Mouse (Mus musculus) limb, embryonic 14.5 days (tissue): Measurements from ENCODE around the gene Slk. TPM values are rescaled to one million over a fixed set of nuclear protein-coding genes. Genes with fewer than 3 reads are reported as not detected.

Source experiments
- ATAC-seq: fragments of 200-750 bp; cut with Nextera tagmentation; 2 replicates; pipeline ENCODE4 v1.8.0; 2017; ENCODE audit warnings: low read depth, moderate number of reproducible peaks, moderate TSS enrichment; ENCODE audit not compliant: low FRiP score
- DNase-seq: peaks from one replicate; pipeline ENCODE4 v3.0.0-alpha.2; 2015; ENCODE audit warnings: low spot score
- H3K27ac ChIP-seq: fragments of 300-500 bp; sonication (generic); replicated peaks from 2 replicates; pipeline ENCODE4 v1.5.1; 2014; ENCODE audit warnings: low read depth, mild to moderate bottlenecking, low read length, moderate library complexity, mixed read lengths
- H3K27me3 ChIP-seq: fragments of 300-500 bp; sonication (generic); 2 replicates; pipeline ENCODE4 v1.6.1; 2014; ENCODE audit warnings: low read length, mixed read lengths; ENCODE audit not compliant: control insufficient read depth, insufficient read depth
- H3K36me3 ChIP-seq: fragments of 300-500 bp; sonication (generic); 2 replicates; pipeline ENCODE4 v1.6.1; 2014; ENCODE audit warnings: mild to moderate bottlenecking, low read length, moderate library complexity, mixed read lengths; ENCODE audit not compliant: control insufficient read depth, insufficient read depth
- H3K4me1 ChIP-seq: fragments of 300-500 bp; sonication (generic); 2 replicates; pipeline ENCODE4 v1.6.1; 2014; ENCODE audit warnings: antibody characterized with exemption, low read length, mixed read lengths; ENCODE audit not compliant: control insufficient read depth, insufficient read depth
- H3K4me2 ChIP-seq: fragments of 300-500 bp; sonication (generic); replicated peaks from 2 replicates; pipeline ENCODE4 v1.6.1; 2014; ENCODE audit warnings: low read depth, mild to moderate bottlenecking, low read length, moderate library complexity; ENCODE audit not compliant: severe bottlenecking
- H3K4me3 ChIP-seq: fragments of 300-500 bp; sonication (generic); replicated peaks from 2 replicates; pipeline ENCODE4 v1.5.1; 2014; ENCODE audit warnings: low read length
- H3K9ac ChIP-seq: fragments of 300-500 bp; sonication (generic); 2 replicates; pipeline ENCODE4 v1.6.1; 2014; ENCODE audit warnings: mild to moderate bottlenecking, low read depth, low read length, moderate library complexity; ENCODE audit not compliant: severe bottlenecking
- H3K9me3 ChIP-seq: fragments of 300-500 bp; sonication (generic); 2 replicates; pipeline ENCODE4 v1.6.1; 2016; ENCODE audit warnings: low read length; ENCODE audit not compliant: control insufficient read depth
- POLR2A ChIP-seq: fragments of 200-500 bp; IDR thresholded peaks from 2 replicates; pipeline ENCODE4 v1.8.0; 2012; ENCODE audit warnings: inconsistent platforms, mild to moderate bottlenecking, moderate library complexity, borderline replicate concordance; ENCODE audit not compliant: insufficient read depth, insufficient read length; ENCODE audit errors: extremely low read depth
- WGBS: fragments of 180-500 bp; shearing (Covaris S2); extraction: QIAGEN DNeasy Blood & Tissue Kit; methylation state at CpG from one replicate; pipeline ENCODE4 v1.1.7; 2014; 5-methylcytosine and 5-hydroxymethylcytosine counted together
- polyA plus RNA-seq, 2 experiments: library from polyadenylated mRNA; depleted of rRNA in 1 of 2; stranded (reverse) in 1 of 2; unstranded in 1 of 2; fragments of >200 nt; fragmentation: Nextera tagmentation in 1 of 2; extraction: Ambion mirVana in 1 of 2; gene quantifications; 2 replicates each; pipeline versions ENCODE4 v1.2.1 to v1.2.3; 2012 to 2014

Gene Slk
- polyA plus RNA-seq, 2 experiments = 19.2 to 40.0 TPM

- Histone ChIP-seq H3K4me2 (no peak overlapping the region), H3K4me3 (no peak overlapping the region), H3K9ac (no peak overlapping the region), H3K27ac (no peak overlapping the region), H3K9me3 (no peaks in the 10 kb centered on the region), H3K4me1 (no peaks in the 10 kb centered on the region), H3K36me3 (no peaks in the 10 kb centered on the region), H3K27me3 (no peaks in the 10 kb centered on the region)
- DNase-seq (no peak), ATAC-seq (no peak)
- no peak for TF ChIP-seq POLR2A
- 69% methylated on average over 12 of the region's 12 CpGs for WGBS
Observed at GRCm38 (mm10) chr19:47678675-47679074, 99.2 kb downstream of the Slk start.

- WGBS = 91% methylated on average over 7 of the region's 7 CpGs
- ATAC-seq (no peak), DNase-seq (no peak)
- Histone ChIP-seq H3K27ac (no peak overlapping the region), H3K4me1 (peaks cover 15% of the 10 kb centered on the region), H3K9me3 (no peaks in the 10 kb centered on the region), H3K4me2 (no peak overlapping the region), H3K27me3 (no peaks in the 10 kb centered on the region), H3K36me3 (no peaks in the 10 kb centered on the region), H3K4me3 (no peak overlapping the region), H3K9ac (no peak overlapping the region)
- TF ChIP-seq POLR2A = no peak
Observed at GRCm38 (mm10) chr19:47689592-47689991, 110.1 kb downstream of the Slk start.

- H3K4me3 ChIP-seq = peak within 1 kb of the TSS; percentile 4
- 52% methylated on average over 6 of the region's 6 CpGs for WGBS
- H3K36me3 ChIP-seq = no peaks in the 10 kb centered on the region
- DNase-seq = no peak
- no peak for ATAC-seq
- no peak within 1 kb of the TSS for H3K27ac ChIP-seq
- no peaks in the 10 kb centered on the region for H3K9me3 ChIP-seq
- no peaks in the 10 kb centered on the region for H3K27me3 ChIP-seq
- H3K9ac ChIP-seq = no peak within 1 kb of the TSS
- TF ChIP-seq POLR2A = no peak
- peaks cover 10% of the 10 kb centered on the region for H3K4me1 ChIP-seq
- H3K4me2 ChIP-seq = peak within 1 kb of the TSS; percentile 11; the same call in 1 of the 2 replicates
Observed at GRCm38 (mm10) chr19:47691994-47692393, 112.5 kb downstream of the Slk start, which contains the start of gene Col17a1. TSS of gene Col17a1 (minus strand) at chr19:47692094.

Other genes starting within 250 kb of the Slk start
- 61.7 and 66.8 TPM in 2 replicates for gene Sh3pxd2a, start 115.3 kb upstream of the Slk start, polyA plus RNA-seq (2012; rRNA removed)
- gene Sh3pxd2a, start 115.3 kb upstream of the Slk start, polyA plus RNA-seq (2014; fragmentation: Nextera tagmentation; extraction: Ambion mirVana) = 17.1 and 19.8 TPM in 2 replicates
- gene Stn1, start 42.2 kb upstream of the Slk start, polyA plus RNA-seq (2012; rRNA removed) = 37.6 and 39.1 TPM in 2 replicates
- 53.6 and 56.3 TPM in 2 replicates for gene Stn1, start 42.2 kb upstream of the Slk start, polyA plus RNA-seq (2014; fragmentation: Nextera tagmentation; extraction: Ambion mirVana)
- 33.8 and 35.3 TPM in 2 replicates for gene Col17a1, start 112.4 kb downstream of the Slk start, polyA plus RNA-seq (2012; rRNA removed)
- gene Col17a1, start 112.4 kb downstream of the Slk start, polyA plus RNA-seq (2014; fragmentation: Nextera tagmentation; extraction: Ambion mirVana) = 29.7 and 31.1 TPM in 2 replicates
- 163 and 176 TPM in 2 replicates for gene Sfr1, start 152.0 kb downstream of the Slk start, polyA plus RNA-seq (2012; rRNA removed)
- gene Sfr1, start 152.0 kb downstream of the Slk start, polyA plus RNA-seq (2014; fragmentation: Nextera tagmentation; extraction: Ambion mirVana) = 306 and 319 TPM in 2 replicates